Mouse (Mus musculus) R1 (cell line): Measurements from ENCODE around the gene Ajap1.

ENCODE experiments used
- DNase-seq: peaks from one replicate; pipeline ENCODE4 v3.0.0-alpha.2; 2018; ENCODE audit warnings: low read depth, low spot score

Ajap1 gene

GRCm38 (mm10) chr4:153357539-153358242 is 124.9 kb downstream of the Ajap1 start:
- peak; percentile 73 for DNase-seq

DNA sequence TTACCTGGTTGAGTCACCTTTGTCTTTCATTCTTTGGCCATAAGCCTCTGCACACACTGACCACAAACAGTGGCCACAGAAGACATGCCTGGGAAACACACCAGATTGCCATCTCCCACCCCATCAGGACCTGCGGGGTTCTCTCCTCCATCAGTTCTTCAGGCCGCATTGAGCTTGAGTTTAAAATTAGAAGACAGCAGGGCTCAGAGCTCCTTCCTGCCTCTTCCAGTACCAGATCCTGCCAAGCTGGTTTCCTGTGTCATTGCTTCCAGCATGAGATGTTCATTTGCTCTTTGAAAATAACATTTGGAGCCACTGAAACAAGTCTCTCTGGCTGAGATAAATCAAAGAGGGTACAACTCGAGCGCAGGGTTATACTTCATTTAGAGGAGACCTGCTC is 126.4 kb downstream of the Ajap1 start:
- no peak for DNase-seq

DNA sequence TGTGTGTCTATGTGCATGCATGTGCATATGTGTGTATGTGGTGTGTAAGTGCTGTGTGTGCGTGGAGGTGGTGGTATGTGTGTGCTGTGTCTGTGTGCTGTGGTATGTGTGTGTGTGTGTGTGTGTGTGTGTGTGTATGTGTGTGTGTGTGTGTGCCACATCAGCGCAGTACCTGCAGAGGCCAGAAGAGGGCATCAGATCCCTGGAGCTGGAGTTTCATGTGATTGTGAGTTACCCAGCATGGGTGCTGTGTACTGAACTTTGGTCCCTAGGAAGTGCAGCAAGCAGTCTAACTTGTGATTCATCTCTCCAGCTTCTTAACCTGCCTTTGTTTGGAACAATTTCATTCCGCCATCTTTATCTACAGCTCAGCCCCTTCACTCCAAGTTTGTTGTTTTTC is 137.6 kb downstream of the Ajap1 start:
- peak; percentile 66 for DNase-seq

GRCm38 (mm10) chr4:153340887-153341286 is 141.7 kb downstream of the Ajap1 start:
- peak; percentile 83 for DNase-seq

DNA sequence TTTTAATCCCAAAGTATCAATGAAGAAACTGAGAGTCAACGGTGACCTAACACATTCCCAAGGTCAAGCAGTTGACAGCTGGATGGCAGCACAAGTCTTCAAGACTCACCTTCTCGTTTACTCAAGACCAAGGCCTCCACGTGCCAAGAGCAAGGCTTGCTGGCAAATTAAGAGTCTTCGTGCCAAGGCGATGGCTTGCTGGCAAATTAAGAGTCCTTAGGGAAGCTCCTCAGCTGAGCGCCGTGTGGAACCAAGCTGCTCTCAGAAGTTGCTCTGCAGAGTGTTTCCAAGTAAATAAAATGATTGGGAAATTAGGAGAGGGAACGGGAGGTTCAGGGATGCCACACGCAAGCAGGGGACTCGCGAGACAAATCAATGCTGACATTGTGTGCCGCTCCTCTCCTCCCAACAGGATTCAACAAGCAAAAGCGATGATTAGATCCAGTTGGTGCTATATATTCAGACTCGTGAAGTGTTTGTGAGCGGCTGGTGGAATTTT is 147.3 kb downstream of the Ajap1 start:
- no peak for DNase-seq

- no peak for DNase-seq
Observed at GRCm38 (mm10) chr4:153327809-153328208, 154.8 kb downstream of the Ajap1 start.
